Mouse (Mus musculus): ENCODE measurements around the gene Phf23.
"Not testable (repeated sequence)": the region's sequence is repeated elsewhere in the genome, so short reads cannot be mapped to it uniquely, and the experiment has no call there.

Gene Phf23

GRCm38 (mm10) chr11:69999666-70000065, 4.1 kb downstream of the Phf23 start:
- no peak for DNase-seq (ENCODE audit: low spot score in 2 of 2)

DNA sequence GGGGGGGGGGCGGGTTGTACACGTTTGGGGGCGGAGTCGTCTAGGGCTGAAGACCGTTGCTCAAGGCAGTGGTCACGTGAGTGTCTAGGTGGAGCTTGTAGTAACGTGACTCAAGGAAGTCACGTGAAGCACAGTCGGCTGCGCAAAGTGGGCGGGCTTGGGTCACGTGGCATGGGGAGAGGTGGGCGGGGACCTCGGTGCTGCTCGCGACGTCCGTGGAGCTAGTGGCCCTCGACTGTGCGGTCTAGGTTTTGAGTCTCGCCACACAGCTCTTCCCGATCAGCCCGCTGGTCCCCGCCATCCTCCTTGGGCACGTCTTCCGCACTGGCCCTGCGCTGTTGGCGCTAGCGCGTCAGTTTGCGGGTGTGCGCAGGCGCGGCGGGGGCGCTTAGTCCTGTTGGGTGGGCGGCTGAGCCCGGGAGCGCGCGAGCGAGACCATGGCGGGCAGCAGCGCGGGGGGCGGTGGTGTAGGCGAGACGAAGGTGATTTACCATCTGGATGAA, 4.9 kb downstream of the Phf23 start, which contains the start of gene Dvl2:
TSS of gene Dvl2 (plus strand) at position 200 of the 503 bp plus-strand sequence.
- DNase-seq (ENCODE audit: low spot score in 2 of 2): peak; percentile 91 to 94

DNA sequence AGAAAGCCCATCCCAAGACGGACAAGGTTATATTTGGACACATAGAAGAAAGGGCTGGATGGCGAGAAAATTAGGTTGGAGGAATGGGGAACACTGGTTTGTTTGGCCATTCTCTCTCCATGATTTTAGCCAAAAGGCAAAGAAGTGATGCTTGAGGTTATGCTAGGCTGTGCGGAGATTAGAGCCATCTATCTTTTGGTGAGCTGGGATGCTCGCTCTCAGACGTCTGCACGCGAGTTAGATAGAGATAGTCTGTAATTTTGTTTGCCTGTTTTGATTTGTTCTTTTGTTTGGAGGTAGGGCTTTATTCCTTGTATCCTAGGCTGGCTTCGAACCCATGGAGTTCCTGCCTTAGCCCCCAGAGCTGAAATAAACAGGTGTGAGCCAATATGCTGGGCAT, 5.6 kb downstream of the Phf23 start:
- DNase-seq (ENCODE audit: low spot score in 2 of 2): no peak

- DNase-seq (ENCODE audit: low spot score in 2 of 2): peak in 1 of 2 experiments; percentile 45
Observed at GRCm38 (mm10) chr11:70001865-70002264, 6.3 kb downstream of the Phf23 start.

- DNase-seq (ENCODE audit: low spot score in 2 of 2): no peak
Observed at GRCm38 (mm10) chr11:70002471-70002870, 6.9 kb downstream of the Phf23 start.

GRCm38 (mm10) chr11:70005521-70005920, 9.9 kb downstream of the Phf23 start:
- DNase-seq (ENCODE audit: low spot score in 2 of 2): peak; percentile 41 to 52

- DNase-seq (ENCODE audit: low spot score in 2 of 2): no peak
Observed at GRCm38 (mm10) chr11:70010033-70010432, 14.5 kb downstream of the Phf23 start.

GRCm38 (mm10) chr11:70010548-70010947, 15.0 kb downstream of the Phf23 start:
- no peak for DNase-seq (ENCODE audit: low spot score in 2 of 2)

- DNase-seq (ENCODE audit: low spot score in 2 of 2): no peak
Observed at GRCm38 (mm10) chr11:70010961-70011360, 15.4 kb downstream of the Phf23 start.

- DNase-seq (ENCODE audit: low spot score in 2 of 2): no peak
Observed at GRCm38 (mm10) chr11:70012931-70013330, 17.4 kb downstream of the Phf23 start.

DNA sequence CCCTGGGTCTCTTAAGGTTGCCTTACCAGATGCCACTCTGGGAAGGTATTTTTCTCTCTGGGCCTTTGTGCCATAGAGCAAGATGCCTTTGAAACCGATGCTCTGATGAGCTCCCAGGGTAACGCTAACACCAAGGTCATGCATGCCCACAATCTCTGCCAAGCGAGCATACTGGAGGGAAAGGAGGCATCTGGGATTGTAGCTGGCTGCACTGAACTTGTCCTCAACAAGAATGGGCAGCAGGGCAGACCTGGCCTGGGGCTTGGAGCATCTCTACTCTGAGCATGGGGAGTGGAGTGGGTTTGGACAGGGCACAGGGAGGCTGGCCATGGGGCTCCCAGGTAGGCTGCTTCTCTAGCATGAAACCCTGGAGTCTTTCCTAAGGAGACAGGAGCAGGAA, 17.8 kb downstream of the Phf23 start:
- DNase-seq (ENCODE audit: low spot score in 2 of 2): no peak

DNA sequence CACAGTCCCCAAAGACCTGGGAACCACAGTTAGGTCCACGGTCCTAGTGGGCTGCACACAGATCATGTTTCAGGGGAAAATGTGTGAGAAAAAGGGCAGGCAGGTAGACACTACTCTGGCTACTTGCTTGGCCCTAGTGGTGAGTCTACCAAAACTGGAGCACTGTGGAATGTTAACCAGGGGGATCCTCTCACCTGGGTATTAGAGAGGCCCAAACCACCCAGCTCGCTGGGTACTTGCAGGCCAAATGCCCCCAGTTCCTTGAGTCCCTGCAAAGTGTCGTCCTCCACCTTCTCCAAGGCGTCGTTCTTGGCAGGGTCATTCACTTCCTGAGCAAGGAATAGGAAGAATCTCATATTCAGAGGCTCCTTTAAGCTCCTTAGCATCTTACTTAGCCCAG, 18.5 kb downstream of the Phf23 start:
- no peak for DNase-seq (ENCODE audit: low spot score in 2 of 2)

- DNase-seq (ENCODE audit: low spot score in 2 of 2): peak; percentile 84 to 89
Observed at GRCm38 (mm10) chr11:70014880-70015558, 19.4 kb downstream of the Phf23 start, which contains the start of gene Acadvl. TSS of gene Acadvl (minus strand) at chr11:70015411.

- DNase-seq (ENCODE audit: low spot score in 2 of 2): no peak
Observed at GRCm38 (mm10) chr11:70015677-70016076, 20.1 kb downstream of the Phf23 start.

- not testable (repeated sequence) for DNase-seq (ENCODE audit: low spot score in 2 of 2)
Observed at GRCm38 (mm10) chr11:70016177-70016576, 20.6 kb downstream of the Phf23 start.

- DNase-seq (ENCODE audit: low spot score in 2 of 2): no peak
Observed at GRCm38 (mm10) chr11:70016669-70017068, 21.1 kb downstream of the Phf23 start, which contains the start of gene Dlg4. TSS of gene Dlg4 (plus strand) at chr11:70016942.

DNA sequence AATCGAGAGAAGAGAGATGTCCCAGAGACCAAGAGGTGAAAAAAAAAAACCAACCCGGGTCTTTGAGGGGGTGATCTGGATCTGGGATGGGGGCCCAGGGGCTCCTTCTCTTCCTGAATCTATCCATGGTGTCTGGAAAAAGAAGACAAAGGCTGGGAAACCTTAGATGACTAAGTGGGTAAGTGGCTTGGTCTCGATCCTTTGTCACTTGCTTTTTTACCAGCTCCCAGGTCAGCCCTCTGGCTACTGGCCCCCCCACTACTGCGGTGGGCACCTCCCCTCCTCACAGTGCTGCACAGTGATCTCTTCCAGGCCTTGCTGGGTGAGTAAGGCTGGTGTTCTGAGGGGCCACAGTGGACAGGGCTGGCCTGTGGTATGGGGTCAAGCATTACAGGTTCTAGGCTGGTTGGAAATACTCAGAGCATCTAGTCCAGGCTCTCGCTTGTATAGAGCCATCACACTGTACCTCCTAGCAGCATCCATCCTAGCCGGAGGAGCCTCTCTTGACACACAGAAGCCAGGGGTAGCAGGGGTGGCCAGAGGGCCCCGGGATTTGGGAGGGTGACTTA, 21.7 kb downstream of the Phf23 start:
- no peak for DNase-seq (ENCODE audit: low spot score in 2 of 2)

DNA sequence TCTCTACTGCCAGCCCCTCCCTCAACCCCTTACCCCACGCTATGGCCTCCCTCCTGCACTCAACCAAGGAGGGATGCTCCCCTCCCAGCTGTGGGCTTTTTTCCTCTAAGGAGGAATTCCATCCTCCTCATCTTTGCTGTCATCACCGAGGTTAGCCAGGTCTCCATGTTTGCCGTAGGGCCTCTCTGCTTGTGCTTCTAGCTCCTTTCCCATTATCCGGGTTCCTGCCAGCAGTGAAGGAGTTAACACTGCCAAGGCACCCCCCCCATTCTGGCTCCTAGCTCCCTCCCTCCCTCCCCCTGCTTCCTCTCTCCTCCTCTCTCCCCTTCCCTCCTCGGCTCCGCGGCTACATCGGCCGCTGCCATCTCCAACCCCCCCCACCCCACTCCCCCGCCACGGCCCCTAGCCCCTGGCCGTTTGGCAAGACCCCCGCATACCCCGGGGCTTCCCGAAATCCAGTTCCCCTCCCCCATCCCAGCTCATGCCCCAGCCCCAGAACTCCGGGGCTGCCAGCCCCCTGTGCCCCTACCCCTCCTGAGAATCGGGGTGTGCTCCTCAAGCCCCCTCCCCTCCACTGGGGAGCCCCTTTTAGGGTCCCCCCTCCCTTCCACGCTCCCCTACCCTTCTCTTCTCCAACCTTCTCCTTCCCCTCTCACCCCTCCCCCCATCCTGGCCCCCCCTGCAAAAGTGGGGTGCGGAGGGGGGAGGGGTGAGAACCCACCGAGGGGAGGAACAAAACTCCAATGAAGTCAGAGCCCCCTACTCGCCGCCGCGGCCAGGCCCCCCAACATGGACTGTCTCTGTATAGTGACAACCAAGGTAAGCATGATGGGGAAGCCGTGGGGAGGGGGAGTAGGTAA, 22.8 kb downstream of the Phf23 start:
- no peak for DNase-seq (ENCODE audit: low spot score in 2 of 2)

GRCm38 (mm10) chr11:70019495-70020021, 24.0 kb downstream of the Phf23 start:
- no peak for DNase-seq (ENCODE audit: low spot score in 2 of 2)

DNA sequence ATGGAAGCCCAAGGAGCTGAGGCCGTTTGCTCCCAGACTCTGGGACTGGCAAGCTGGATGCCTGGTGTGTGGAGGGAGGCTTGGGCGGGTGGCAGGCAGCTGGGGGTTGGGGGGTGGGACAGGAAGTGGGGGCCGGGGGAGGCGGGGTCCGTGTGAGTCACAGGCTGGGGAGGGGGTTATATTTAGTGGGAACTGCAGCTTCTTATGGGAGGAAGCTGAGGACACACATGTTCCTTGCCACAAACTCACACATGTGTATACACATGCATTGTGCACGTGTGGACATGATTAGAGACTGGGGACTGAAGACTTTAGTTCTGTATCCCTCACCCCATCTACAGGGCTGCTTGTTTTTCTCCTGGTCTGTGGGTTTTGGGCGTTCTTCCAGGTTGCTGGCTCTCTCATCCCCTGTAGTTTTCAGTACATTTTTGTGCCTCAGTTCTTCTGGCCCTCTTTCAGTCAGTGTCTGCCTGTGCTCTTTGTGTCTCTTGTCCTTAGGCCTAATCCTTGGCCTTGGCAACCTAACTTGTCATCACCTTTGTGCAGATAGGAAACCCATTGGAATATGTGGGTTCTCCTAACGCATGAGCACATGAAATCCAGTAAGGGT, 24.6 kb downstream of the Phf23 start:
- DNase-seq (ENCODE audit: low spot score in 2 of 2): no peak

GRCm38 (mm10) chr11:70020731-70021263, 25.2 kb downstream of the Phf23 start:
- DNase-seq (ENCODE audit: low spot score in 2 of 2): peak; percentile 72 to 76

Data from spleen, postnatal 36 days (tissue).